Mouse (Mus musculus): ENCODE results near the gene Nab1. TPM values are rescaled to one million over a fixed set of nuclear protein-coding genes. Genes with fewer than 3 reads are reported as not detected.
"Not testable (repeated sequence)": the region's sequence is repeated elsewhere in the genome, so short reads cannot be mapped to it uniquely, and the experiment has no call there.

The Nab1 gene
- polyA plus RNA-seq (2015; fragmentation: Nextera tagmentation; extraction: Ambion mirVana) = 11.1 and 15.7 TPM in 2 replicates

GRCm38 (mm10) chr1:52500314-52500981 lies at the start of gene Nab1:
Gene Nab1, minus strand, starts transcription at chr1:52500679.
- H3K4me3 ChIP-seq (ENCODE audit: low read length) = peak within 1 kb of the TSS; percentile 91
- H3K27ac ChIP-seq (ENCODE audit: low read length) = peak within 1 kb of the TSS; percentile 85
- H3K9me3 ChIP-seq (ENCODE audit: low read length) = no peaks in the 10 kb centered on the region
- peaks cover 8% of the 10 kb centered on the region for H3K4me1 ChIP-seq (ENCODE audit: insufficient read depth, low read length)
- H3K36me3 ChIP-seq (ENCODE audit: insufficient read depth, low read length) = no peaks in the 10 kb centered on the region
- peak within 1 kb of the TSS; percentile 96 for H3K9ac ChIP-seq (replicated peaks; ENCODE audit: low read length)
- no peaks in the 10 kb centered on the region for H3K27me3 ChIP-seq (ENCODE audit: insufficient read depth, low read length)
- peak within 1 kb of the TSS; percentile 80 for H3K4me2 ChIP-seq (replicated peaks; ENCODE audit: low read depth, low read length)
- under 1% methylated on average over 16 of the region's 80 CpGs for WGBS
- peak; percentile 92 for ATAC-seq (ENCODE audit: low FRiP score, low TSS enrichment)

DNA sequence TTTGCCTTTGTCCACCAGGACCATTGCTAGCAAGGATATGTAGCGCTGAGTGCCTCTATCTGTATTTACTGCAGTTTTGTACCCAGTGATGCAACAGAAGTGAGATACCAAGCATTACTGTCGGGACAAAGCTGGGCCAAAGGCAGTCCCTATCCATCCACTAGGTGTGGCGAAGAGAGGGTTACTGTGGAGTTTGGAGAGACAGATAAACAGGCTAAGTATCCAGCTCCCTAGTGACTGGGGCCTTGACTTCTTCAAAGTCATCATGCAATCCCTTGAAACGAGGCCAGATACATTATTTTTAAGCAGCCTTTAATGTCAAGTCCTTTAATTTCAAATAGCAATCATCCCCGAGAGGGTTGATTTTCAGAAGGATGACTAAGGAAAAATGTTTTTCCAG lies 47.0 kb upstream of the Nab1 start:
- no peak for ATAC-seq (ENCODE audit: low FRiP score, low TSS enrichment)
- no peak overlapping the region for H3K4me2 ChIP-seq (replicated peaks; ENCODE audit: low read depth, low read length)
- H3K27me3 ChIP-seq (ENCODE audit: insufficient read depth, low read length) = no peaks in the 10 kb centered on the region
- peaks cover 6% of the 10 kb centered on the region for H3K9me3 ChIP-seq (ENCODE audit: low read length)
- no peak overlapping the region for H3K27ac ChIP-seq (ENCODE audit: low read length)
- no peak overlapping the region for H3K9ac ChIP-seq (replicated peaks; ENCODE audit: low read length)
- no peak overlapping the region for H3K4me3 ChIP-seq (ENCODE audit: low read length)
- no peaks in the 10 kb centered on the region for H3K36me3 ChIP-seq (ENCODE audit: insufficient read depth, low read length)
- 88% methylated on average over 5 of the region's 5 CpGs for WGBS
- H3K4me1 ChIP-seq (ENCODE audit: insufficient read depth, low read length) = no peaks in the 10 kb centered on the region

DNA sequence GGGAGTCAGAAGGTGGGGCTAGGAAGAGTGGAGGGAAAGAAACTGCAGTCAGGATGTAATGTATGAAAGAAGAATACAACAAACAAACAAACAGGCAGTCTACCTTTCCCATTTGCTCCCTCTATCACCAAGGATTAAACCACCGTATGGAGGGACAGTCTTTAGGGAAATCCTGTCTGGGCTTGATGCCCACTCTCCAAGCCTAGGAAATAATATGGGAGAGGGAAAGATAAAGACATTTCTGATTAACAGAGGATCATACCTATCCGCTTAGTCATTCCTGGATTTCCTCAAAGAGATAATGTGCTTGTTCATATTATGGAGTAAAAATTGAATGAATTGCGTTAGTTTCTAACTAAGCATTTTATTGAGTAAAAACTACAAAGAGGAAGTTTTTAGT lies 46.3 kb upstream of the Nab1 start:
- Histone ChIP-seq H3K36me3 (ENCODE audit: insufficient read depth, low read length) (no peaks in the 10 kb centered on the region), H3K4me2 (replicated peaks; ENCODE audit: low read depth, low read length) (no peak overlapping the region), H3K4me1 (ENCODE audit: insufficient read depth, low read length) (no peaks in the 10 kb centered on the region), H3K27me3 (ENCODE audit: insufficient read depth, low read length) (no peaks in the 10 kb centered on the region), H3K4me3 (ENCODE audit: low read length) (no peak overlapping the region), H3K9me3 (ENCODE audit: low read length) (peaks cover 6% of the 10 kb centered on the region), H3K27ac (ENCODE audit: low read length) (no peak overlapping the region), H3K9ac (replicated peaks; ENCODE audit: low read length) (no peak overlapping the region)
- 79% methylated on average over 3 of the region's 3 CpGs for WGBS
- no peak for ATAC-seq (ENCODE audit: low FRiP score, low TSS enrichment)

- not testable (repeated sequence) for H3K27ac ChIP-seq (ENCODE audit: low read length); H3K36me3 ChIP-seq (ENCODE audit: insufficient read depth, low read length); H3K9me3 ChIP-seq (ENCODE audit: low read length); H3K4me2 ChIP-seq (replicated peaks; ENCODE audit: low read depth, low read length); H3K4me3 ChIP-seq (ENCODE audit: low read length); H3K27me3 ChIP-seq (ENCODE audit: insufficient read depth, low read length); H3K9ac ChIP-seq (replicated peaks; ENCODE audit: low read length); ATAC-seq (ENCODE audit: low FRiP score, low TSS enrichment); H3K4me1 ChIP-seq (ENCODE audit: insufficient read depth, low read length)
- 90% methylated on average over 3 of the region's 3 CpGs for WGBS
Measured at GRCm38 (mm10) chr1:52540124-52540523, 39.6 kb upstream of the Nab1 start.

DNA sequence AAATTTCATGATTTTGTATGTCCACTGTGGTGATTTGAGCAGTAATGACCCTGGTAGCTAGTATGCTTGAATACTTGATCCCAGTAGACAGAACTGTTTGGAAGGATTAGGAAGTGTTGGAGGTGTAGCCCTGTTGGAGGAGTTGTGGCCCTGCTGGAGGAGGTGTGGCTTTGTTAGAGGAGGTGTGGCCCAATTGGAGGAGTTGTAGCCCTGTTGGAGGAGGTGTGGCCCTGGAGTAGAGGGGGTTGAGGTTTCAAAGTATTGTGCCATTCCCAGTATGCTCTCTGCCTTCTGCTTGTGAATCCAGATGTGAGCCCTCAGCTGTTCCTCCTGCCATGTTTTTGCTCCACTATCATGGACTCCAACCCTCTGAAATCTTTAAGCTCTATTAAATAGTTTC lies 29.5 kb upstream of the Nab1 start:
- Histone ChIP-seq H3K9ac (replicated peaks; ENCODE audit: low read length) (no peak overlapping the region), H3K27me3 (ENCODE audit: insufficient read depth, low read length) (no peaks in the 10 kb centered on the region), H3K27ac (ENCODE audit: low read length) (no peak overlapping the region), H3K4me2 (replicated peaks; ENCODE audit: low read depth, low read length) (no peak overlapping the region), H3K9me3 (ENCODE audit: low read length) (no peaks in the 10 kb centered on the region), H3K36me3 (ENCODE audit: insufficient read depth, low read length) (no peaks in the 10 kb centered on the region), H3K4me1 (ENCODE audit: insufficient read depth, low read length) (no peaks in the 10 kb centered on the region), H3K4me3 (ENCODE audit: low read length) (no peak overlapping the region)
- no peak for ATAC-seq (ENCODE audit: low FRiP score, low TSS enrichment)

GRCm38 (mm10) chr1:52527656-52528055 lies 27.2 kb upstream of the Nab1 start:
- Histone ChIP-seq H3K9me3 (ENCODE audit: low read length) (no peaks in the 10 kb centered on the region), H3K27me3 (ENCODE audit: insufficient read depth, low read length) (no peaks in the 10 kb centered on the region), H3K4me1 (ENCODE audit: insufficient read depth, low read length) (no peaks in the 10 kb centered on the region), H3K27ac (ENCODE audit: low read length) (no peak overlapping the region), H3K9ac (replicated peaks; ENCODE audit: low read length) (no peak overlapping the region), H3K4me2 (replicated peaks; ENCODE audit: low read depth, low read length) (no peak overlapping the region), H3K4me3 (ENCODE audit: low read length) (no peak overlapping the region), H3K36me3 (ENCODE audit: insufficient read depth, low read length) (no peaks in the 10 kb centered on the region)
- ATAC-seq (ENCODE audit: low FRiP score, low TSS enrichment) = no peak
- 50% methylated on average over 2 of the region's 2 CpGs for WGBS

GRCm38 (mm10) chr1:52527252-52527651 lies 26.8 kb upstream of the Nab1 start:
- no peaks in the 10 kb centered on the region for H3K36me3 ChIP-seq (ENCODE audit: insufficient read depth, low read length)
- ATAC-seq (ENCODE audit: low FRiP score, low TSS enrichment) = no peak
- no peaks in the 10 kb centered on the region for H3K4me1 ChIP-seq (ENCODE audit: insufficient read depth, low read length)
- no peaks in the 10 kb centered on the region for H3K9me3 ChIP-seq (ENCODE audit: low read length)
- no peak overlapping the region for H3K27ac ChIP-seq (ENCODE audit: low read length)
- no peak overlapping the region for H3K9ac ChIP-seq (replicated peaks; ENCODE audit: low read length)
- WGBS = 40% methylated on average over 2 of the region's 2 CpGs
- no peak overlapping the region for H3K4me2 ChIP-seq (replicated peaks; ENCODE audit: low read depth, low read length)
- H3K4me3 ChIP-seq (ENCODE audit: low read length) = no peak overlapping the region
- H3K27me3 ChIP-seq (ENCODE audit: insufficient read depth, low read length) = no peaks in the 10 kb centered on the region

DNA sequence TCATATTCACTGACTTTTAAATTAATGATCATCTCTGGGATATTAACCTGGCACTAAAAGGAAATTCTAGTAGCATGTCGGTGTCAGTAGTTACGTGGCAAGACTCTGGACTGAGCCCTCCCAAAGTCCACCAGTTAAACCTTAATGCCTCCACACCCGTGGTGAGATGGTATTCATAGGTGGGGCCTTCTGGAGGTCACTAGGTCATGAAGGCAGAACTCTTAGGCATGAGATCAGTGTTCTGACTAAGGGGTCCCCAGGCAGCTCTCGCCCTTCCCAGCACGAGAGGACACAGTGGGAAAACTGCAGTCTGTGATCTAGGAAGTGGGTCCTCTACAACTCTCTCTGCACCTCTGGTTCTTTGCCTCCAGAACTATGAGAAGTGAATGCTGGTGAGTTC lies 24.2 kb upstream of the Nab1 start:
- Histone ChIP-seq H3K9me3 (ENCODE audit: low read length) (no peaks in the 10 kb centered on the region), H3K9ac (replicated peaks; ENCODE audit: low read length) (no peak overlapping the region), H3K4me3 (ENCODE audit: low read length) (no peak overlapping the region), H3K36me3 (ENCODE audit: insufficient read depth, low read length) (no peaks in the 10 kb centered on the region), H3K27ac (ENCODE audit: low read length) (no peak overlapping the region), H3K4me1 (ENCODE audit: insufficient read depth, low read length) (no peaks in the 10 kb centered on the region), H3K4me2 (replicated peaks; ENCODE audit: low read depth, low read length) (no peak overlapping the region), H3K27me3 (ENCODE audit: insufficient read depth, low read length) (no peaks in the 10 kb centered on the region)
- no peak for ATAC-seq (ENCODE audit: low FRiP score, low TSS enrichment)
- 76% methylated on average over 5 of the region's 5 CpGs for WGBS

GRCm38 (mm10) chr1:52524150-52524549 lies 23.7 kb upstream of the Nab1 start:
- H3K9ac ChIP-seq (replicated peaks; ENCODE audit: low read length) = no peak overlapping the region
- no peak for ATAC-seq (ENCODE audit: low FRiP score, low TSS enrichment)
- H3K4me2 ChIP-seq (replicated peaks; ENCODE audit: low read depth, low read length) = no peak overlapping the region
- 54% methylated on average over 7 of the region's 7 CpGs for WGBS
- H3K36me3 ChIP-seq (ENCODE audit: insufficient read depth, low read length) = no peaks in the 10 kb centered on the region
- no peaks in the 10 kb centered on the region for H3K4me1 ChIP-seq (ENCODE audit: insufficient read depth, low read length)
- no peak overlapping the region for H3K27ac ChIP-seq (ENCODE audit: low read length)
- no peaks in the 10 kb centered on the region for H3K27me3 ChIP-seq (ENCODE audit: insufficient read depth, low read length)
- no peaks in the 10 kb centered on the region for H3K9me3 ChIP-seq (ENCODE audit: low read length)
- H3K4me3 ChIP-seq (ENCODE audit: low read length) = no peak overlapping the region

DNA sequence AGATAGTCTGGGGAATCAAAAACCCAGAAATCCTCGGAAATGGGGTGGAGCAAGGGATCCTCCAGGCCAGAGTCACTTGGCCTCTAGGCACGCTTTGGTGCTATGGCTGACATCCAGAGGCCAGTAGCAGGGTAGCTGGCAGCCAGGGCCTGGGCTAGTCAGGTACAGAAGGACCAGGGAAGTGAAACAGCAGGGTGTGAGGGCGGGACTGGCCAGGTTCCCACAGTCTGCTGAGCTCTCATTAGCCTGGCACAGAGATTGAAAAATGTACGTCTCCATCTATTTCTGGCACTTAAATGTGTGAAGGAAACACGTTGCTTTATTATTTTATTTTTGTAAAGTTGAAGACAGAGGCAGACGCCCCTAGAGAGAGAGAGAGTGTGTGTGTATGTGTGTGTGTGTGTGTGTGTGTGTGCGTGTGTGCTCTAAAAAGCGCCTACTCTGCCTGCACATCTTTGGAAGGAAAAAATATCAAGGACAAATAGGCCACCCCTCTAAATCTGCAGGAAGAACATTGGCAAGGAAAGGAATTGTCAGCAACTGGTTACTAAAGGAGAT lies 21.0 kb upstream of the Nab1 start:
- Histone ChIP-seq H3K9ac (replicated peaks; ENCODE audit: low read length) (no peak overlapping the region), H3K27me3 (ENCODE audit: insufficient read depth, low read length) (no peaks in the 10 kb centered on the region), H3K27ac (ENCODE audit: low read length) (no peak overlapping the region), H3K4me2 (replicated peaks; ENCODE audit: low read depth, low read length) (no peak overlapping the region), H3K36me3 (ENCODE audit: insufficient read depth, low read length) (no peaks in the 10 kb centered on the region), H3K4me1 (ENCODE audit: insufficient read depth, low read length) (no peaks in the 10 kb centered on the region), H3K9me3 (ENCODE audit: low read length) (no peaks in the 10 kb centered on the region), H3K4me3 (ENCODE audit: low read length) (no peak overlapping the region)
- WGBS = 73% methylated on average over 8 of the region's 8 CpGs
- ATAC-seq (ENCODE audit: low FRiP score, low TSS enrichment) = no peak

Measured in kidney, embryonic 16.5 days (tissue).